Mouse (Mus musculus): ENCODE data around the gene Capn7.

Capn7 gene

GRCm38 (mm10) chr14:31394822-31395532 lies 58.5 kb downstream of the Capn7 start:
- DNase-seq (ENCODE audit: extremely low read depth, low read depth, low spot score), result no peak

- DNase-seq (ENCODE audit: extremely low read depth, low read depth, low spot score), result no peak
Observed at GRCm38 (mm10) chr14:31395629-31396199, 59.3 kb downstream of the Capn7 start.

- no peak for DNase-seq (ENCODE audit: extremely low read depth, low read depth, low spot score)
Observed at GRCm38 (mm10) chr14:31396428-31396827, 60.0 kb downstream of the Capn7 start.

- DNase-seq (ENCODE audit: extremely low read depth, low read depth, low spot score), result no peak
Observed at GRCm38 (mm10) chr14:31397353-31397752, 60.9 kb downstream of the Capn7 start.

- DNase-seq (ENCODE audit: extremely low read depth, low read depth, low spot score), result no peak
Observed at GRCm38 (mm10) chr14:31397791-31398595, 61.6 kb downstream of the Capn7 start.

- no peak for DNase-seq (ENCODE audit: extremely low read depth, low read depth, low spot score)
Observed at GRCm38 (mm10) chr14:31398819-31399218, 62.4 kb downstream of the Capn7 start.

- DNase-seq (ENCODE audit: extremely low read depth, low read depth, low spot score), result no peak
Observed at GRCm38 (mm10) chr14:31399271-31399670, 62.8 kb downstream of the Capn7 start.

GRCm38 (mm10) chr14:31400246-31400645 lies 63.8 kb downstream of the Capn7 start:
- DNase-seq (ENCODE audit: extremely low read depth, low read depth, low spot score), result no peak

- no peak for DNase-seq (ENCODE audit: extremely low read depth, low read depth, low spot score)
Observed at GRCm38 (mm10) chr14:31400896-31401295, 64.5 kb downstream of the Capn7 start.

GRCm38 (mm10) chr14:31401918-31402427 lies 65.5 kb downstream of the Capn7 start:
- DNase-seq (ENCODE audit: extremely low read depth, low read depth, low spot score), result no peak

- DNase-seq (ENCODE audit: extremely low read depth, low read depth, low spot score), result no peak
Observed at GRCm38 (mm10) chr14:31402693-31403092, 66.3 kb downstream of the Capn7 start.

GRCm38 (mm10) chr14:31403556-31403955 lies 67.1 kb downstream of the Capn7 start:
- no peak for DNase-seq (ENCODE audit: extremely low read depth, low read depth, low spot score)

- no peak for DNase-seq (ENCODE audit: extremely low read depth, low read depth, low spot score)
Observed at GRCm38 (mm10) chr14:31403995-31404394, 67.6 kb downstream of the Capn7 start.

- DNase-seq (ENCODE audit: extremely low read depth, low read depth, low spot score), result no peak
Observed at GRCm38 (mm10) chr14:31404663-31405062, 68.2 kb downstream of the Capn7 start.

- no peak for DNase-seq (ENCODE audit: extremely low read depth, low read depth, low spot score)
Observed at GRCm38 (mm10) chr14:31405652-31406051, 69.2 kb downstream of the Capn7 start.

- DNase-seq (ENCODE audit: extremely low read depth, low read depth, low spot score), result no peak
Observed at GRCm38 (mm10) chr14:31406154-31406810, 69.8 kb downstream of the Capn7 start.

- no peak for DNase-seq (ENCODE audit: extremely low read depth, low read depth, low spot score)
Observed at GRCm38 (mm10) chr14:31407208-31407607, 70.8 kb downstream of the Capn7 start.

- no peak for DNase-seq (ENCODE audit: extremely low read depth, low read depth, low spot score)
Observed at GRCm38 (mm10) chr14:31407911-31408604, 71.6 kb downstream of the Capn7 start.

GRCm38 (mm10) chr14:31408666-31409065 lies 72.2 kb downstream of the Capn7 start:
- no peak for DNase-seq (ENCODE audit: extremely low read depth, low read depth, low spot score)

GRCm38 (mm10) chr14:31410123-31410724 lies 73.8 kb downstream of the Capn7 start:
- DNase-seq (ENCODE audit: extremely low read depth, low read depth, low spot score), result no peak

Data from fat pad, adult 2 months (tissue).